Mouse (Mus musculus): ENCODE results near the gene Etfa.
A peak's percentile ranks its signal among the peaks of the same experiment; 100 is the strongest.

Etfa gene

DNA sequence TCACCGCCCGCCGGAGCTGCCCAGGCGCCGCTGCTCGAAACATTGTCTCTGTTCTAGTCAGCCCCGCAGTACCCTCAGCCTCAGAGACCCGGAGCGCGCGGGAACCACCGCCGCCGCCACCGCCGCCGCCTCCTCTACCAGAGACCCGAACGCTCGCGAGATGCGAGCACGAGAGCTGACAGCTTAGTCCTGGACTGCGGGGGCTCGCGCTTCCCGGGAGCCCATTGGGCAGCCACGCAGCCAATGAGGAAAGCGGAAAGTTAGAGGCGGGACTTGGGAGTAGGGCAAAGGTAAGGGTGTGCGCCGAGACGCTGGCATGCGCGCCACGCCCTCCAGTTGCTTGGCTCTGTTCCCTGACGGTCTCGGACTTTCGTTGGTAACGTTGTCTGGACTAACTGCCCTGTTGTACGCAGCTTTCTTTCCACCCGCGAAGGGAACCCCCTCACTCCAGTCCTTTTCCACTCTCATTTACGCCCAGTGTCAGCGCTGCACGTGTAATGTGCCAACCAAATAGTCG lies at the start of gene Etfa:
TSS of gene Etfa (minus strand) at position 217 of the 517 bp plus-strand sequence.
- peak; percentile 92 for DNase-seq

DNA sequence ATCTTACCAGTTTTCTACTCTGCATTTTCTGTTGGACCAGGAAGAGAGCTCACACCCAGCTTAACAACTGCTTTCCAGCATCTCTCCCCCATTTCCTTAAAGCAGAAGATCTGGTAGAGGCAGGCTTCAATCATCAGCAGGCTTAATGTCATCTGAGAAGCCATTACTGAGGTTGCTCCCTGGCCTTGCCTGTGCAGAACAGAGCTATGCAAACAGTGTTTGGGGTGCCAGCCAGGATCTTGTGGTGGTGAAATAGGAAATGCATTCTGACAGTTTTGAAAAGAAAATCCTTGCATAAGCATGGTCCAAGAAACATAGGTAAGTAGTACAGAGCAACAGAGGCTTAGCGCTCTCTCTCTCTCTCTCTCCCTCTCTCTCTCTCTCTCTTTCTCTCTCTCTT lies 48.9 kb upstream of the Etfa start:
- no peak for DNase-seq

DNA sequence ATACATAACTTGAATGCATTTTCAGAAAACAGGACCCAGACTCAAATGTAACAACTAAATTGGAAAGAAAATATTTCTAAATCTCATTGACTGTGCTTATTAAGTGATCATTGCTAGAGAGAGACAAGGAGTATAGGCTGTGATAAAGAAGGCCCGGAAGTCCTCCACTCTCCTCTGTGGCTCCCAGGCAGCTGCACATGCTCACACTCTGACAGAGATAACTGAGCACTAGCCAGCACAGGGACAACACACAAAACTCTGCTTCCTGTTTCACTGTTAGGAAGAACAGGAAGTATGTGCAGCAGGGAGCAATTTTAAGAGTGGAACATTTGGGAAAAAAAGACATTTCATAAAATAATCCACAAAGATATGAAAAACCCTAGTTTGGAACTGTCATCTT lies 42.9 kb upstream of the Etfa start:
- DNase-seq, result no peak

DNA sequence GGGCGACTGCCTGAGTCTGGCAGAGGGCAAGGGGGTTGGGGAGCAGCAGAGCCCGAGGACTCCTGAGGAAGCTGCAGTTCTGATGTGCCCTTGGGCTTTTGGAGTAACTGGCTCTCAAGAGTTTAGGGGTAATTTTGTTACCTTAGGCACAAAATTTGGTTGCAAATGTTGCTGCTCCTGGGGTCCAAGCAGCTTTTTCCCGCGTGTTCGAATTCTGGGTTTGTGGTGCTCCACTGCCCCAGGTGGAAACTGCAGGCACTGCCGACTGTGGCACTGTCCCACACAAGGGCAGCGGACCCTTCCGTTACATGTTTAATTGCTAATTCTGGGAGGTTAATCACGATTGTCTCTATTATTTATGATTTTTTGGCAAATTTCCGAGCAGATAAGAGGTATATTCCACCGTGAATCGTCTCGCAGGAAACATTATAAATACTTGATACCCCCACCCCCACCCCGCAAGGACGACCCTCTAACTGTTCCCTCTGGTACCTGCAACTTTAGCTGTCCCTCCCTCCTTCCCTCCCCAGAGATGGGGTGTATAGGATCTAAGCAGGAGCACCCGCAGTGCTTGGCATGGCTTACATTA lies 37.4 kb upstream of the Etfa start:
- no peak for DNase-seq

DNA sequence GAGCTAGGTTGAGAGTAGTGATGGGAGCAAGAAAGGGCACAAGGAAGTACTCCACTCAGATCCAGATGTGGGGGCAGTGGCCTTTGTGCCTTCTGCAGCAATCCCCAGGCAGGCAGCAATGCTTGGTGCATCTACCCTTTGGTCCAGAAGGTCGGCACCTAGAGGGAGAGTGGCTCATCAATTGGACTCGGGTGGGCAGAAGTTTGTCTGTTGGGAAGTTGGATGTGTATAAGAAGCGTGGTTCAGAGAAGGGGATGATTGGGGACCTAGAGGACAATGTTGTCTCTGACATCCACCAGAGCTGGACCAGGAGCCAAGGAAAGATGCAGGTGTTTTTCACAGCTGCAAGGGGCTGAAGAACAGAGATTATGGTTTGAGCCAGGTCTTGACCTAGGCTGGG lies 36.8 kb upstream of the Etfa start:
- no peak for DNase-seq

DNA sequence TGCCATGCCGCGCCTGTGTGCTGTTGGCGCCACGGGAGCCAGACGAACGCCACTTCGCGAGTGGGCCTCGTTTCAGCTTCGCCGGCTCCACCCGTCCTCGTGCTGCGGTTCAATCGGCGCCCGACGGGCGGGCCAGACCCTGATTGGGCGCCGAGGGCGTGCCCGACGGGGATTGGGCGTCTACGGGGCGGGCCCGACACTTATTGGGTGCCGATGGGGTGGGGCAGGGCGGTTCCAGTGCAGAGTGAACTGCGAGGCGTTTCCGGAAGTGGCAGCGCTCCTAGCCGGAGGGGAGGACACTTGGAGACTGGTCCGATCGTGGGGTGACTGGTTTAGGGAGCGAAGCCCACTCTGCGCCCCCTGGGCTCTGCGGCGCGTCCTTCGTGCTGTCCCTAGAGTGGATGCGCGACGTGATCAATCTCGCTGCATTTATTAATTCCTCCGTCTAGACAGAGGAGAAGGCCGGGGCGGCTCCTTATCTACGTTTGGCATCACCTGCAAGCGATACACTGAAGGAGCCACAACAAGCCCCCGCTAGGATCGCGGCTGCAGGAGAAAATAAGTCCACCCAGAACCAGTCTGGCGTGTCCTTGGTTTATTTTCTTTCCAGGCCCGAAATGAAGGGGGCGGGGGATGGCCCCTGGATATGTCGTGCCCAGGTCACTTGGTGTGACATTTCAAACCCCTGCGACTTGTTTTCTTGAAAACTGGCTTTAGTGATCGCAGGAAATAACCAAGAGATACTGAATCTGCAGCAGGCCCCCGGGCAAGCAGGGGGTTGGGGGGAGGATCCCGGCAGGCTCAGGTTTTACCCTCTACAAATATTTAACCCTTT lies 34.4 kb upstream of the Etfa start:
- peak; percentile 11 for DNase-seq

DNA sequence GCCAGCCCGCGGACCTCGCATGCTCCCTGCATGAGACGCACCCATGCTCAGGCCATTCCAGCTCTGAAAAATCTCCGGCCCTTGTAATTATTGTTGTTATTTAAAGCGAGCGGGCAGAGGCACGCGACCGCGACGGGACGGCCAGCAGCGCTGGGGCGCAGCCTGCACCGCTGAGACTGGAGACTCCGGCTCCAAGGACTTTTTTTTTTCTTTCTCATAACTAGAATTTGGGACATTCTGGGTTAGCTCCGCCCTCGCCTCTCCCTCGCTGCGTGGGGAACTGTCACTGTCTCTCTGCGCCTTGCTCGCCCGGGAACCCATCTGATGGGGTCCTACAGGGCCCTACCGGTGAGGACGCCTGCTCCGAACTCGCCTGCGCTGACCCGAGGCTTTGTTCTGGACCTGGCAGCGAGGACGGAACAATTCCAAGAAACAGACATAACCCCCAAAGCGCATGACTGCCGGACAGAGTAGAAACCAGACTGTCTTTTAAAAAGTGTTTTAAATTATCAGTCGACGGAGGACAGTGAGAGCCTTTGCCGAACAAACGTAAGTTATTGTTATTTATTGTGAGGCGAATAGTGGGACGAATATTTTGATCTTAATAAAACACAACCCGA lies 33.6 kb upstream of the Etfa start:
- DNase-seq, result no peak

DNA sequence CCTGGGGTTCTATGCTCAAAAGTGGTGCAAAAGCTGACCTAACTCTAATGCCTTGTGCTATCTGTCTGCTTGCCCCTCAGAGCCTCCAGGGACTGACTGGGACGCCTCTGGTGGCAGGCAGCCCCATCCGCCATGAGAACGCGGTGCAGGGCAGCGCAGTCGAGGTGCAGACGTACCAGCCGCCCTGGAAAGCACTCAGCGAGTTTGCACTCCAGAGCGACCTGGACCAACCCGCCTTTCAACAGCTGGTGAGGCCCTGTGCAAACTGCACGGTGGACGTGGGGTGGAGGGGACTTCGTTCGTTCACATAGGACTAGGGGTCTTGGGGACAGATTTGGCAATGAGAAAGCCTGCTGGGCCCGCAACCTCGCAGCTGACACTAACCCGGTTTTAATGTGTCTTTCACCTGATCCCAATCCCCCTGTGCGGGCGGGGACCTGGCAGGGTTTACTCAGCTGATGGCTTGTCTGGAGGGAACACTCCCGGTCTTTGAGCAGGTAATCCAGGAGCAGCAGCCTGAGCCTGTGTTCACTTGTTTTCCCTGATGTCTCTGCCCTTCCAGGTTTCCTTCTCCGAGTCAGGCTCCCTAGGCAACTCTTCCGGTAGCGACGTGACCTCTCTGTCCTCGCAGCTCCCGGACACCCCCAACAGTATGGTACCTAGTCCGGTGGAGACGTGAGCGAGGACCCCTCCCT lies 33.0 kb upstream of the Etfa start:
- DNase-seq, result no peak

DNA sequence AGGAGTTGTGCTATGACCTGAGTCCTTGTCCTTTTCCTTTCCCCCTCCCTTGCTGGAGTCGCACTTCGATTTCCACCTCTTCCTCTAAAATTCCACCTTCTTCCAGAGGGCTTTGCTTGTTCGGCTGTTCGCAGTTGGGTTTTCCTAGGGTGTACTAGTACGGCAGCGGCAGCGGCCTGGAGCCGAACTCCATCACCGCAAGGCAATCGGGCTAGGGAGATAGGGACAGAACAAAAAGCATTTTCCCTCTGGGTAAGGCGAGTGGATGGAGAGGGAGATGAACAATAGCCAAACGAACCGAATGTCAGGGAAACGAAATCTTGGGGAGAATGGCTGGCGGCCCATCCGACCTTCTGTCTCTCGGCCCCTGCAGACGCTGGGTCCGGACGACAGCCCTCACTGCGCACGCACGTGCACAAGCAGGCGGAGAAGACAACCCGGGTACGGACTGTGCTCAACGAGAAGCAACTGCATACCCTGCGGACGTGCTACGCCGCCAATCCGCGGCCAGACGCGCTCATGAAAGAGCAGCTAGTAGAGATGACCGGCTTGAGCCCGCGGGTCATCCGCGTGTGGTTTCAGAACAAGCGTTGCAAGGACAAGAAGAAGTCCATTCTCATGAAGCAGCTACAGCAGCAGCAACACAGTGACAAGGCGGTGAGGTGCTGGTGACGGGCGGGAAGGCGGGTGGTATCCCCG lies 31.8 kb upstream of the Etfa start:
- no peak for DNase-seq

DNA sequence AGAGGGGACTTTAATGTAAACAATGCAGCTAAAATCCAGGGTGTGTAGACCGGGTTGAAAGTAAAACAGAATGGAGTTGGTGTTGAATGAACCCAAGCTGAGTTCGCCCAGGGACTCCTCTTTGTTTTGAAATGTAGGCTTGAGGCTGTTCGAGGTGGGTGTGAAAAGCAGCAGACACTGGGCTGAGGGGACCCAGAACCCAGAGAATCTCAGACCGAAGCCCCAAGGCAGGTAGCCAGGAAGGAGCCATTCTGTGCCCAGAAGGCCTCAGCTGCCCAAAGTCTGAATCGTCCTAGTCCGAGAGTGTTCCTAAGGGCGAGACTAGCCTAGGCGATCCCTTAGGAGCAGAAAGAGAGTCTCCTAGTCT lies 31.3 kb upstream of the Etfa start:
- DNase-seq, result no peak

DNA sequence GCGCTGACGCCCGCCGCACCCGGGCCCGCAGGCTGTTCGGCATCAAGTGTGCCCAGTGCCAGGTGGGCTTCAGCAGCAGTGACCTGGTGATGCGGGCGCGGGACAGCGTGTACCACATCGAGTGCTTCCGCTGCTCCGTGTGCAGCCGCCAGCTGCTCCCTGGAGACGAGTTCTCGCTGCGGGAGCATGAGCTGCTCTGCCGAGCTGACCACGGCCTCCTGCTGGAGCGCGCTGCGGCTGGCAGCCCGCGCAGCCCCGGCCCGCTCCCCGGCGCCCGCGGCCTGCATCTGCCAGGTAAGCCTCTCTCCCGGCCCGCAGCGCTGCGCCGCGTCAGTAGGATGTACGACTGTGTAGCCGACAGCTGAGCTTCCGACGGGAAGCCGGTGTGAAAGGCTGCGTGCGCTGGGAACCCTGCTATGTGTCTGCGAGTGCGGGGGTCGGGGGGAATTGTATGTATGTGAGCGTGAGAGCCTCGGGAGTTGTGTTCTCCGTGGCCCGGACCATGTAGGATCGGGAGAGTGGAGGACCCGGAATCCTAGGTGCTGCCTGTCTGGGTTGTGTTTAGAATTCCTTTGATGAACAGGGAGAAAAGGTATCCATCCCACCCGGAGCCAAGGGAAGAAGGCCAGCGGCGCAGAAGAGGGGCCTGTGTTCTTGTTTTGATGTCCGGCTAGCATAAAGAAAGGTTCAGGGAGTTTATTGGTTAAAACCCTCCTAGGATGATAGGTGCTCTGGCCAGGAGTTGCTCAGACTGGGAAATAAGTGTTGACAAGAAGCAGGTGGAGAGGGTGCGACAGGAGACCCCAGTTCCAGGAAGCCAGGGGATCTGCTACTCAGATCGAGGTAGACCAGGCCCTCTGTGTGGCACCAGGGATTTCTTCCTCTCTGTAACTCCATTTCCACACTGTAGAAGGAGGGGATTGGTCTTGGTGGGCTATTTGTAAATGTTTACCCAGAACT lies 30.6 kb upstream of the Etfa start:
- DNase-seq, result no peak

DNA sequence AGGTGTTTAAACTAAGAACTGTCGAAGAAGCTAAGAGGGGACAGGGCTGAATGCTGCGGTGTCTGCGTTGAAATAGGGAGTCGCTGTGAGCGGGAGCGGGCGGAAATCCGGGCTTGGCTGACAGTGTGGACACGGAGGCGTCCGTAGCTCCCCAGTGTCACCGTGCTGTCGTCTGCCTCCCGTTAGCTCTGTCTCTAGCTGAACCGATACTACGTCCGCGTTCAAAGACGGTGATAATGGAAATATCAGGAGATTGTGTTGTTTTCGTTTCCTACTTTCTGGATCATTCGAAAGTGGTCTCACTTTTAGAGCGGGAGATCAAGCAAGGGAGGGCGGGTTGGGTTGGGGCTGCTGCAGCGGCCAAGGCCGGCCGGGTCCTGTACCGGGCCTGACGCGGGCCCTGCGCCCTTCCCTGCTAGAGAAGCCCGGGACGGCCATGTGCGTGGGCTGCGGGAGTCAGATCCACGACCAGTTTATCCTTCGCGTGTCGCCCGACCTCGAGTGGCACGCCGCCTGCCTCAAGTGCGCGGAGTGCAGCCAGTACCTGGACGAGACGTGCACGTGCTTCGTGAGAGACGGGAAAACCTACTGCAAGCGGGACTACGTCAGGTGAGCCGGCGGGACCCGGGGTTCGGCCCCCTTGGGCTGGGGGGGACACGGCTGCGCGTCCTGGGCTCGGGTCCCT lies 29.8 kb upstream of the Etfa start:
- DNase-seq, result no peak

DNA sequence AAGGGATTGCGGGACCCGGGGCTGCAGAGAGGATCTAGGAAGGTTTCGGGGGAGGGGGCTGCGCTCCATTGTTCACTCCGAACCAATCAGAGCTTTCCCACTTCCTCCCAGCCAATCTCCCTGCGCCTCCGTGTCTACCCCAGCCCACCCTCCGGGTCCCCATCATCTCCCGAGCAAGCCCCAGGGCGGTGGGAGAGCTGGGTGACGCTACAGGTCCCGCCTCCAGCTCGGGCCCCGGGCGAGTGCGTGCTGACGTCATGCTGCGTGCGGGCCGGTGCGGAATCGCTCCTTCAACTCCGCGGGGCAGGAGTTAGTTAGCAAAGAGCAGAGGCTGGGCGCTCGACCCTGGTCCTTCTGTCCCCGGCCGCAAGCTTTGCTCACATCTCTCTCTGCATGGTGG lies 28.8 kb upstream of the Etfa start:
- no peak for DNase-seq

DNA sequence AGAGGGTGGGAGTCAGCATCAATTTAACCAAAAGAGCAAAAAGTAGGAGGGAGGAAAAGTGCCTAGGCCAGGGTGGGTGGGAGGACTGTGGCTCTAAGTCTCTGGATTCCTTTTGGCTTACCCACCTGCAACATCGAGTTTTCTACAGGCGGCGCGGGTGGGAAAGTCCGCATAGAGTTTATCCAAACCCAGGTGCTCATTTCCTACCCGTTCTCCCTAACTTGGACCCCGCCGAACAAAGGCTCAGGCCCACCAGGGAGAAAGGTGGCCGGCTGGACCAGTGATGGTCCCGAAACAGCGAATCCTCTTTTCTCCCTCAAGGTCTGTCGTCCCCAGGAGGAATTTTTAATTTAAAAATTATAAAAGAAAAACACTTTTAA lies 28.3 kb upstream of the Etfa start:
- no peak for DNase-seq

DNA sequence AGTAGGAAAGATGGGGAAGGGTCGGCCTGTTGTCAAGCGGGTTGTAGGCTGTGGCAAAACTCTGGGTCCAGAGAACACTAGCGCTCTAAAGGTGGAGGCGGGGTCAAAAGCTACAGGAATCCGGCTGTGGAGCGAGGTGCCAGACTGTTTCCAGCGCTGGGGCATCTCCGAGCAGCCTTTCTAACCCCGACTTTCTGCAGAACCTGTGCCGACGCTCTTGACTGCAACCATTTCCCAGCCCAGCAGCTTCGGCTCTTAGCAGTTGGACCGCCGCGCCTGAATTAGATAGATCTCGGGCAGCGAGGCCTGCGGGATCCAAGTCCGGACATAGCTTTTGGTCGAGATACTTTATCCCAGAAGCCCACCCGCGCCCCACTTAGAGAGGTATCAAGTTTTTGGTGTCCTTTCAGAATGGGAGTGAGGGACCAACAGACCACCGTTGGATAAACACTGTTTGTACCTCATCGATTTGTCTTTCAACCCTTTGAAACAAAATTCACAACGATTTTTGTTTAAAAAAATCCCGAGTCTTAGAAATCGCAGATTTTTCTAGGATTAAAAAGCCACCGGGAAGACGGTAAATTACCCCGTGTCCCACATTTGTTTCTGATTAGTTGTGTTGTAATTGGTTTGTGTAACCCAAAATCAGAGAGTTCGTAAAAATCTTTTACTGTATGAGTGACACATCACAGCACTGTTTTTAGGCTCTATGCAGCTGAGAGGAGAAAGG lies 27.8 kb upstream of the Etfa start:
- no peak for DNase-seq

DNA sequence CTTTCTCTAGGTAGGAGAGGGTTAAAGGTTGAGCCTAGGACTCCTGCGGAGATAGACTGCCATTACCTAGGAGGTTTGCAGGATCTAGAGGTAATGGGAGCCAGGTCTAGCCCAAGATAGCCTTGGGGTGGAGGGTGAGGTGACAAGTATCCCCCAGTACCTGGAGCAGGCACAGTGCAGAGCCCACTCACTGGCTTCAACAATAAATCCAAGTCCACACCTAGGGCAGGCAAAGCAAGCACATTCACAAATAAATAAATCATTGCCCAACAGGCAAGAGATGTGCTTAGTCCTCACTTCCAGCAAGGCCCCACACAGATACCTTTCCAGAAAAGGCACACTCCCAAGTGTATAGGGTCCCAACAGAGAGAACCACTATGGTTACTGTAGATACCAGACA lies 27.0 kb upstream of the Etfa start:
- no peak for DNase-seq

DNA sequence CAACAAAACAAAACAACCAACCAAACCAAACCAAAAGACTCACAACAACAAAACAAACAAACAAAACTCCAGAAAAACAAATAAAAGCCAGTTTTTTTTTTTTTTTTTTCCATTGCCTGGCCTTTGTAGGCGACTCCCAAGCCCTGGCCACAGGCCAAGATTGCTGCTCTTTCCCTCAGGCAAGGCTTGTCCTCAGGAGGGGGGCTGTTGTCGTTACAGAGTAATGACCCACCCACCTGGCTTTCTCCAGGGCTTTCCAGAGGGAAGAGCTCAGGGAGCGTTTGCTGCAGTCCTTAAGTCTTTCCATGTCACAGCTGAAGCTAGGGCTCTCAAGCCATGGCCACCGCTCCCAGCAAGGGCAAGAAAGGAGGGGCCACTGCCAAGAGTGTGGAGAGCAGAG lies 26.3 kb upstream of the Etfa start, which contains the start of gene Isl2:
TSS of gene Isl2 (plus strand) at position 296 of the 400 bp plus-strand sequence.
- DNase-seq, result no peak

DNA sequence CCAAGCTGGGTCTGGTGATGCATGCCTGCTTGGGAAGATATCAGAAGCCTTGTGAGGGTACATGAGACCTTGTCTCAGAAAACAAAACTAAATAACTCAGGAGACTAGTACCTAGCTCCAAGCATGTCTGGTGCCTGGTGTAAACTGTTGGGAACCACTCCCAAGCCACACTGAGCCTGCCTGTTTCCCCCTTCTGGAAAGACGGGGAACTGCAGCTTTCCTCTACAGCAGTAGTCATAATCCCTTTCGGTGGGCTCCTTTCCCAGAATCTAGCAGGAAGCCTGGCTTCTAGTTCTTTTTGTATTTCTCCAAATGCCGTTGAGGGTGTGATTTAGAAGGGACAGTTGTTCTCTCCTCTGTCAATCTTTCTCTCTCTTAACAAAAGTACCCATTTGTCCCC lies 23.9 kb upstream of the Etfa start:
- peak; percentile 70 for DNase-seq

DNA sequence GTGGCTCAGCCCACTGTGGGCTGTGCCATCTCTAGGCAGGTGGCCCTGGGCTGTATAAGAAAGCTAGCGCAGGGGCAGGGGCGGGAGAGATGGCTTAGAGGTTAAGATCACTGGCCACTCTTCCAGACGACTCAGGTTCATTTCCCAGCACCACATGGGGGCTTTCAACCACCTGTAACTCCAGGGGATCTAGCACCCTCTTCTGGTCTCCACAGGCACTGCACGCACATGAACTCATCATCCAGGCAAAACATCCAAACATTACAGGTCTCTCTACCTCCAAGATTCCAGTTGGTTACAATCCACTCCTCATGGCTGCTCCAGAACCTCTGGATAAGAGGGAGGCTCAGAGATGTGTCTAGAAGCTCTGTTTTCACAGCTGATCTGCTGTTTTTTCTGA lies 13.7 kb upstream of the Etfa start:
- no peak for DNase-seq

DNA sequence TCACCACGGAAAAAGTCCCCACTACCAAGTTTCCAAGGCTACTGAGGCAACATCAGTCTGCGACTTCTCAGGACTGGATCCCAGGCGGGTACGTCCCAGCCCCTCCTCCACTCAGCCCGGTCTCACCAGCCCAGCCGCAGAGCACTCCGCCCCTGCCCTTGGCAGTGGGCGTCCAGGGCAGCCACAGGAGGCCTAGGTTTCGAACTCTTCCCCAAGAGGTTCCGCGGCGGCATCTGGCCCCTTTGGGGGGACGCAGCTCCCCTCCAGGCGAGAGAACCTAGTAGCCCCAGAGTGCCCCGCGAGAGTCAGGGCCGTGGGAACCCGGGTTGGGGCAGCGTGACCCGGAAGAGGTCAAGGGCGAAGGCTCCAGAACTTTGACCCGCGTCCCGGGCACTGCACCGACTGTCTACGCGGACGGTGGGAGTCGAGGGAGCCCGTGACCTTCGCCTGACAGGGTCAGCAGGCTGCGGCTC lies 486 bp downstream of the Etfa start:
- peak; percentile 58 for DNase-seq

Data from right cerebral cortex, postnatal 14 days (tissue).